Mouse (Mus musculus): ENCODE measurements around the gene Efcab6.

The Efcab6 gene

DNA sequence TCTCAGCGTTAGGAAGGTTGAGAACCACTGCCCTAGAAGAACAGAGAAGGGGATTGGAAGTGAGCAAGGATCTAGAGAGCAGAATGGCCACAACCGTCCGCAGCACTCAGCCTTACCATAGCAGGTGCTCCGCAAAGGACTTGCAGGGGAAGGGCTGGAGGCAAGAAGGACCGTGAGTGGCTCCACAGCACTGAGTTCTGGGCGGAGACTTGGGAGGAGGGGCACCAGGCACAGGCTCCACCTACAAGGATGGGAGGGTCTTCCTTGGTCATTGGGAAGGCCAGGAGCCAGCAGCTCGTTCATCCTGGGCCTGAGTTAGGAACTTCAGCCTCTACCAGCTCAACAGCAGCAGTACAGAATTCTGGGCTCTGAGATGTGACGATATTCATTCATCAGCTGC is 7.9 kb upstream of the Efcab6 start:
- no peak for TF ChIP-seq GATA4 (IDR thresholded peaks at IDR 0.05; ENCODE audit: insufficient replicate concordance, low read length)

DNA sequence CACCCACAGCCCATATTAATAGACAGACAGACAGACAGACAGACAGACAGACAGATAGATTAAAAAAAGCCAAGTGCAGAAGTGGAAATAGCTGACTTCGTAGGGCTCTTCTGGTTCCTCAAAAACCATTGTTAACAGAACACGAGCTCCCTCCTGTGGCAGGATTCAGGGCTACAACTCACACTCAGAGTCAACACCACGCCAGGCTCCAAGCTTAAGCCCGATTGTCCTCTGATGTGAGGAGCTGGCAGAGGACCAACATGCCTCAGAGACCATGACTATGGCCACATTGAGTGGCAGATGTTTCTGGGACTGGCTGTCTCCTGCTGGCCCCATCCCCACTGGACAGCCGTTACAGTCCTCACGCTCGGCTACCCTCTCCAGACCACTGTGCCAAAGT is 7.0 kb upstream of the Efcab6 start:
- no peak for TF ChIP-seq GATA4 (IDR thresholded peaks at IDR 0.05; ENCODE audit: insufficient replicate concordance, low read length)

DNA sequence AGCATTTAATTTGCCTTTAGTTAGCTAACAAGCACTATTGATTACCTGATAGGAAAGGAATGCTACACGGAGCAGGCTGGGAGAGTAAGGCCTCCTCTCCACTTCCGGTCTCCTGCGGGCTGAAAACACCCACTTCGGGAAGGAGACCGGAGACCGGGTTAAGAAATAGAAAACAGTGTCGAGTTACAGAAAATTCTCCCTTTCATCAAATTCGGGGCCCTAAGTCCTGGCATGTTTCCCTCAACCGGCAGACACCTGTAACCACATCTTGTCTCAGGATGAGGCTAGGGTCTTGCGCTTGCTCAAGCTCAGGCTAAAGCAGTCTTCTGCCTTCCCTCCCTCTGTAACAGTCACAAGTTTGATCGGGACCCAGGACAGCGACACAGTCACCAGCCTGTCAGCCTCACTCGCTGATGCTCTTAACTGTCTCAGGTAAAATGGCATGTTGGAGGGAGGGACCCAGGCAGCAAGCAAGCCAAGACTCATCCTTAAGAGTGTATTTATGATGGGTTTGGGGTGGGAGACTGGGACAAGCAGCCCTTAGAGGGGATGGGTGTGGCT is 5.0 kb upstream of the Efcab6 start:
- no peak for TF ChIP-seq GATA4 (IDR thresholded peaks at IDR 0.05; ENCODE audit: insufficient replicate concordance, low read length)

GRCm38 (mm10) chr15:84069455-84070050 is 4.4 kb upstream of the Efcab6 start:
- TF ChIP-seq GATA4 (IDR thresholded peaks at IDR 0.05; ENCODE audit: insufficient replicate concordance, low read length) = no peak

- no peak for TF ChIP-seq GATA4 (IDR thresholded peaks at IDR 0.05; ENCODE audit: insufficient replicate concordance, low read length)
Observed at GRCm38 (mm10) chr15:84065701-84066100, 522 bp upstream of the Efcab6 start.

GRCm38 (mm10) chr15:84058841-84059240 is 6.3 kb downstream of the Efcab6 start:
- TF ChIP-seq GATA4 (IDR thresholded peaks at IDR 0.05; ENCODE audit: insufficient replicate concordance, low read length) = no peak

DNA sequence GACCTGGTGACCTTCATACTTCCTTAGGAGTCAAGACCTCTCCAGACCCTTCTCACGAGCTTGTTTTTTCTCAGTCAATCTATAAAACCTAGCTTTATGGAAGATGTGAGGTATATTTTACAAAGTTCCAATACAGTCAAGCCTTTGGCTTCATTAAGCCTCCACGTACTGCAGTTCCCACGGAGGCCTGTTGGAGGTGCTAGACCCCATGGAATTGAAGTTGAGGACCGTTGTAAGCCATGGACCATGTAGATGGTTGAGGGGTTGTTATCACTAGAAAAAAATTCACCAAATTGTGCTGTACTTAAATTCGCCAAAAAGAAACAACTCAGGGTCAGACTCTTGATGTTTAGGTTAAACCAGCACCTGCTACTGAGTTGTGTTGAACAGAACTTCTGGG is 9.1 kb downstream of the Efcab6 start:
- TF ChIP-seq GATA4 (IDR thresholded peaks at IDR 0.05; ENCODE audit: insufficient replicate concordance, low read length) = no peak

GRCm38 (mm10) chr15:84053859-84054258 is 11.3 kb downstream of the Efcab6 start:
- TF ChIP-seq GATA4 (IDR thresholded peaks at IDR 0.05; ENCODE audit: insufficient replicate concordance, low read length) = no peak

DNA sequence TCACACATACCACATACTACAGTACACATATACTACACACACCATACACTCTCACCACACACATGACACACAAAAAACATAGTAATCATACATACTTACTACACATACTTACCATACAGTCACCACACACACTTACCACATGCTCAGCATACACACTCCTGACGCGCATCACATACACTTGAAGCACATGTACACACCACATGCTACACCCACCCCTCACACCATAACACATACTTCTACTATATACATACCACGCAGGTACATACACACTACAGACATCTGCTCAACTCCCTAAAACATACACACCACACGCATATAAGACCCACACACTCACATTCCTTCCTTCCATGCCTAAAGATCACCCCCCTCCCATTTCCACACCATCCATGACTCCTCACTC is 11.9 kb downstream of the Efcab6 start:
- no peak for TF ChIP-seq GATA4 (IDR thresholded peaks at IDR 0.05; ENCODE audit: insufficient replicate concordance, low read length)

DNA sequence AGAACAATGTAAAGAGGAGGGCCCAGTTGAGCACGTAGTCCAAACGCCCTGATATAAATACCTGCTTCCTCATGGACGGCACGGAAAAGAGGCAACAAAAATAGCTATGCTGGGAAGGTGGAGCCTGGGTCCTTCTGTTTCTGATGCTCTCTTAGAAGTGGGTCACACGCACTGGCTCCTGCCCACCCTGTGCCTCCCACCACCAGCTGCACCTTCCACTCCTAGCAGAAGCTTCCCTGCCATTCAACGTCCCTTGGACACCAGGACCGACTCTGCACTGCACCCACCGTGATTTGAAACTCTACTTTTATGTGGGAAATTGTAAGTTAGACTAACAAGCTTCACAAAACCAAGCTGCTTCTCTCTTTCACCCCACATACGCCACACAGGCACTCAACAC is 12.8 kb downstream of the Efcab6 start:
- no peak for TF ChIP-seq GATA4 (IDR thresholded peaks at IDR 0.05; ENCODE audit: insufficient replicate concordance, low read length)

DNA sequence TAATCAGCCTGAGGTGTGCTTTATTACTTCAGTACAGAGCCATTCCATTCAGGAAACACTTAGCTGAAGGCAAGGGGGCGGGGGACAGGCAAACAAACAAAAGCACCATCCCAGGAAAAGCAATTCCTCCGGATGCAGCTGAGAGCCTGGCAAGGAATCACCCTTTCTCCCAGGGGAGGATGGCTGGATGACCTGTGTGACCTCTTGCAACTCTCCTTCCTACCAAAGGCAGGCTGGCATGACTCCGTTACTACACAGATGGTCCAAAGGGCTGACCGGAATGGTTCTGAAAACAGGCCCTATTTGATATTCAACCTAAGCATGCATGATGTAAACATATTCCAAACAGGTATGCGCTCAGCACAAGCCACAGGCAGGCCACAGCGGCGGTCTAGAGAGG is 15.6 kb downstream of the Efcab6 start:
- TF ChIP-seq GATA4 (IDR thresholded peaks at IDR 0.05; ENCODE audit: insufficient replicate concordance, low read length) = no peak

DNA sequence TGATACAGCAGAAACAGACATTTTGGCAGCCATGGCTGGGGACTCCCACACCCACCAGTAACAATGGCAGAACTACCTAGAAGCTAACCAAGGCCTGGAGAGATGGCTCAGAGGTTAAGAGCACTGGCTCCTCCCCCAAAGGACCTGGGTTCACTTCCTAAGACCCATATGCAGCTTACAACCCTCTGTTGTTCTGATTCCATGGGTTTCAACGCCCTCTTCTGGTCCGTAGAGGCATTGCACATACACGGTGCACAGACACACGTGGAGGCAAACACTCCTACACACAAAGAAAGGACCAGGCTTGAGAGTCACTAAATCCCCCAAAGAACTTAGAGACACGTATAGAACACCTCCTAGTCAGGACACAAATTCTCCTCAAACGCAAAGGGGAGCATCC is 19.6 kb downstream of the Efcab6 start:
- no peak for TF ChIP-seq GATA4 (IDR thresholded peaks at IDR 0.05; ENCODE audit: insufficient replicate concordance, low read length)

DNA sequence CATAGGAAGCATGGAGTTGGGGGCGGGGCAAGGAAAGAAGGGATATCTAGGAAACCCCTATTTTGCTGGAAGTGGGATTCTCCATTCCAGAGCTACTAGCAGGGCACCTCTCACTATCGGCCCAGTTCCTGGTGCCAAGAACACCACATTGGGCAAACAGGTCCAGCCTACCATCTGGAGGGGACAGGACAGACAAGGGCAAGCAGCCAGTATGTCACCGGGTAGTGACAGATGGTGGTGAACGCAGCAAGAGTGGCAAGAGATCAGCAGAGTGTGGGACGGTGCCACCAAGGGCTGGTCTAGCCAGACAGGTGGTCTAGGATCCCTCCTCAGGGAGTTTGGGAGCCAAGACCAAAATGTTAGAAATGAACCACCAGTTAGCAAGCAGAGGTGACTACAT is 28.1 kb downstream of the Efcab6 start:
- TF ChIP-seq GATA4 (IDR thresholded peaks at IDR 0.05; ENCODE audit: insufficient replicate concordance, low read length) = no peak

DNA sequence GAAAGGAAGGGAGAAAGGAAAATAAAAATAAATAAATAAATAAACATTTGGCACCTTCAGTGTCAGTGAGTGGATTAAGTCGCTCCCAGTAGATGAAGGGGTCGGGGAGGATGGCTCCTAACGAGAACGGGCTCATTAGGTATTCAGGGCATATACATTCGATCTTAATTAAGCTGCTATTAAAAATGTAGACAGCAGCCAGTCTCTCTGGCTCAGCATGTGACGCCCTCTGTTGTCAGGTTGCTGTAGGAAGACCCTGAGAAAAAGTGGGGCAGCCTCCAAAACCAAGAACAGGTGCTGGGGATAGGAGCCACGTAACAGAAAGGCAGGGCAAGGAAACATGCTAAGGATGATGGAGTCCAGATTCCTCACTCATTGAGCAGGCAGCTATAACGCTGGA is 39.5 kb downstream of the Efcab6 start:
- TF ChIP-seq GATA4 (IDR thresholded peaks at IDR 0.05; ENCODE audit: insufficient replicate concordance, low read length) = no peak

DNA sequence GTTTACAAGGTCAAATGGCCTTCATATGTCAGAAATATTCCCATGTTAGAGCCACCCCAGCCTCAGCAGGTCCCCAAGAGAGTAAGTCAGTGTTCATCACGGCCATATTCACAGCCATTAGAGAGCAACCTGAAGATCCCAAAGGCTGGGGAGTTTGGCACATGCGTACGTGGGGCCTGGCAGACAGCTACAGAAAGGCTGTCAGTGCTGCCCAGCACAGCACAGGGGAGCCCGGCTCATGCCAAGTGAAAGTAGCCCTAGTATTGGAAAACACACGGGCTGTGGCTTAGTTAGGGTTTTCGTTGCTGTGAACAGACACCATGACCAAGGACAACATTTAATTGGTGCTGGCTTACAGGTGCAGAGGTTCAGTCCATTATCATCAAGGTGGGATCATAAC is 40.3 kb downstream of the Efcab6 start:
- TF ChIP-seq GATA4 (IDR thresholded peaks at IDR 0.05; ENCODE audit: insufficient replicate concordance, low read length) = no peak

DNA sequence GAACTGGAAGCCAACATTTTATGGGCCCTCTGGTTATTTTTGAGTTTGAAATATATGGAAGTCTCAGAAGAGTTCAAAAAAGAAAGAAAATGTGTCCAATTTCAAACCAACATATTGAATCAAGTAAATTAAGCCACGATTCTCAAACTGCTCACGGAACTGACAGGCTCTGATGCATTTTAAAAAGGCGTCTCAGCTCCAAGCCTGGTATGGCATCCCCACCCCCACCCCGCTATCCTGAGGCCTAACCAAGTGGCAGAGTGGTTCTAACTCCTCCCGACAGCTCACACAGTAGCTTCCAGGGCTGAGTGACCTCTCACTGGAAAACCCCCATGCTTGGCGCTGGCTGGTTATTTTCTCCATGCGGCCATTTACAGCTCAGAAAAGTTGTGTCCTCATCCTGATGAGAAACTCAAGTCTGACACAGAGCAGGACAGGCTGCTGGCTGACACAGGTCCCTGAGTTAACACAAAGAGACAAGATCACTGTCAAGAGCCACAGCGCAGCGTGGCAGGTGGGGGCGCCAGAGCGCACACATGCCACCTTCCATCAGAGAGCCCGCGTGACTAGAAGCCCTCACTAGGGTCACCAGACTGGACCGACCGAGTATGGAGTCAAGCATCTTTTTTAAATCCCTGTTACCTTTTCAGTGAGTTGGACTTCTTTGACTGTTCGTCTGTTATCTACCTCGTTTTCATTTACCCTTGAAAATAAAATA is 55.7 kb downstream of the Efcab6 start:
- no peak for TF ChIP-seq GATA4 (IDR thresholded peaks at IDR 0.05; ENCODE audit: insufficient replicate concordance, low read length)

DNA sequence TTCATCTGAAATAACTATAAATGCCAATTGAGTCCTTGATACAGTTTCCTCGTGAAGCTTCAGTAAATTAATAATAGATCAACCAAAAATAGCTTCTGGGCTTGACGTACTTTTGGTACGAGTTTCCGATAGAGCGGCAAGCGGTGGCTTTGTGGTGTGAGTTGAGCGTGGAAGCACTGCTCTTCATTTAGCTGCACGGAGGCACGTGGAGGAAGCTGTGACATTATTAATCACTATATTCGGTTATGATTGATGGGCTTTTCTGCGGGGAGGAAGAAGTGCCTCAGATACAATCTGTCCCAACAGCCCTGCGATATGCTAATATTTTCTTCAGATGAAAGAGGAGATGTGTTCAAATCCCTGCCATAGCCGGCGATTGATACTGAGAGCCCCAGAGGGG is 60.9 kb downstream of the Efcab6 start:
- no peak for TF ChIP-seq GATA4 (IDR thresholded peaks at IDR 0.05; ENCODE audit: insufficient replicate concordance, low read length)
